Mouse (Mus musculus): Measurements from ENCODE around the gene Tcirg1.

GRCm38 (mm10) chr19:3945872-3946564 is 39.1 kb upstream of the Tcirg1 start:
- TF ChIP-seq CTCF (IDR thresholded peaks at IDR 0.05; ENCODE audit: insufficient read depth, low read depth, low read length): no peak
- TF ChIP-seq POLR2A (IDR thresholded peaks at IDR 0.05; ENCODE audit: insufficient read depth, low read depth, low read length): no peak
